Mouse (Mus musculus) limb, embryonic 15.5 days (tissue): Measurements from ENCODE around the gene Phyhd1. TPM values are rescaled to one million over a fixed set of nuclear protein-coding genes. Genes with fewer than 3 reads are reported as not detected.

Source experiments
- ATAC-seq: fragments of 200-750 bp; cut with Nextera tagmentation; 2 replicates; pipeline ENCODE4 v1.8.0; 2017; ENCODE audit warnings: low read depth, moderate TSS enrichment; ENCODE audit not compliant: insufficient number of reproducible peaks, low FRiP score, low TSS enrichment
- H3K27ac ChIP-seq: fragments of 300-500 bp; sonication (generic); 2 replicates; pipeline ENCODE4 v1.5.1; 2015; ENCODE audit warnings: moderate library complexity, mild to moderate bottlenecking, inconsistent platforms
- H3K27me3 ChIP-seq: fragments of 300-500 bp; sonication (generic); 2 replicates; pipeline ENCODE4 v1.6.1; 2015; ENCODE audit warnings: inconsistent platforms
- H3K36me3 ChIP-seq: fragments of 300-500 bp; sonication (generic); 2 replicates; pipeline ENCODE4 v1.6.1; 2015; ENCODE audit warnings: inconsistent platforms
- H3K4me1 ChIP-seq: fragments of 300-500 bp; sonication (generic); 2 replicates; pipeline ENCODE4 v1.6.1; 2015; ENCODE audit warnings: inconsistent platforms
- H3K4me2 ChIP-seq: fragments of 300-500 bp; sonication (generic); 2 replicates; pipeline ENCODE4 v1.6.1; 2015; ENCODE audit warnings: mild to moderate bottlenecking, inconsistent platforms
- H3K4me3 ChIP-seq: fragments of 300-500 bp; sonication (generic); 2 replicates; pipeline ENCODE4 v1.5.1; 2015; ENCODE audit warnings: mild to moderate bottlenecking, inconsistent platforms
- H3K9ac ChIP-seq: fragments of 300-500 bp; sonication (generic); 2 replicates; pipeline ENCODE4 v1.6.1; 2015; ENCODE audit warnings: inconsistent platforms
- H3K9me3 ChIP-seq: fragments of 300-500 bp; sonication (generic); 2 replicates; pipeline ENCODE4 v1.6.1; 2016; ENCODE audit warnings: inconsistent platforms
- WGBS: fragments of 180-500 bp; shearing (Covaris S2); methylation state at CpG from one replicate; pipeline ENCODE4 v1.1.7; 2015; 5-methylcytosine and 5-hydroxymethylcytosine counted together
- polyA plus RNA-seq: library from polyadenylated mRNA; unstranded; fragments of >200 nt; fragmentation: Nextera tagmentation; extraction: Ambion mirVana; gene quantifications from 2 replicates; pipeline ENCODE4 v1.2.1, GENCODE M21; 2015

Gene Phyhd1
- polyA plus RNA-seq, 1 experiment from 2014 or later: 5.9 TPM

GRCm38 (mm10) chr2:30299966-30300365 is 34.0 kb downstream of the Phyhd1 start:
- Histone ChIP-seq H3K27ac (no peak overlapping the region), H3K4me3 (no peak overlapping the region), H3K4me2 (no peak overlapping the region), H3K9ac (no peak overlapping the region), H3K9me3 (no peaks in the 10 kb centered on the region), H3K27me3 (no peaks in the 10 kb centered on the region), H3K4me1 (no peaks in the 10 kb centered on the region), H3K36me3 (peaks cover 70% of the 10 kb centered on the region)
- 91% methylated on average over 5 of the region's 5 CpGs for WGBS
- no peak for ATAC-seq

GRCm38 (mm10) chr2:30306087-30306486 is 40.1 kb downstream of the Phyhd1 start:
- Histone ChIP-seq H3K4me3 (no peak overlapping the region), H3K9ac (no peak overlapping the region), H3K4me1 (no peaks in the 10 kb centered on the region), H3K9me3 (no peaks in the 10 kb centered on the region), H3K27ac (no peak overlapping the region), H3K36me3 (peaks cover 98% of the 10 kb centered on the region), H3K27me3 (no peaks in the 10 kb centered on the region), H3K4me2 (no peak overlapping the region)
- ATAC-seq: no peak
- WGBS: 89% methylated on average over 7 of the region's 7 CpGs

- H3K9ac ChIP-seq: no peak overlapping the region
- H3K27me3 ChIP-seq: no peaks in the 10 kb centered on the region
- no peak overlapping the region for H3K4me3 ChIP-seq
- 92% methylated on average over 3 of the region's 3 CpGs for WGBS
- peaks cover 95% of the 10 kb centered on the region for H3K36me3 ChIP-seq
- H3K27ac ChIP-seq: no peak overlapping the region
- no peak overlapping the region for H3K4me2 ChIP-seq
- H3K4me1 ChIP-seq: no peaks in the 10 kb centered on the region
- no peak for ATAC-seq
- no peaks in the 10 kb centered on the region for H3K9me3 ChIP-seq
Measured at GRCm38 (mm10) chr2:30309351-30309750, 43.3 kb downstream of the Phyhd1 start.

GRCm38 (mm10) chr2:30311481-30311880 is 45.5 kb downstream of the Phyhd1 start:
- Histone ChIP-seq H3K27me3 (no peaks in the 10 kb centered on the region), H3K27ac (no peak overlapping the region), H3K4me3 (no peak overlapping the region), H3K9ac (no peak overlapping the region), H3K4me2 (no peak overlapping the region), H3K9me3 (no peaks in the 10 kb centered on the region), H3K4me1 (no peaks in the 10 kb centered on the region), H3K36me3 (peaks cover 96% of the 10 kb centered on the region)
- ATAC-seq: no peak
- 87% methylated on average over 2 of the region's 2 CpGs for WGBS

GRCm38 (mm10) chr2:30316136-30316535 is 50.1 kb downstream of the Phyhd1 start:
- Histone ChIP-seq H3K27me3 (no peaks in the 10 kb centered on the region), H3K4me1 (no peaks in the 10 kb centered on the region), H3K4me2 (no peak overlapping the region), H3K9me3 (no peaks in the 10 kb centered on the region), H3K4me3 (no peak overlapping the region), H3K27ac (no peak overlapping the region), H3K9ac (no peak overlapping the region), H3K36me3 (peaks cover 85% of the 10 kb centered on the region)
- ATAC-seq: no peak
- 90% methylated on average over 4 of the region's 4 CpGs for WGBS

GRCm38 (mm10) chr2:30316955-30317354 is 51.0 kb downstream of the Phyhd1 start:
- no peak for ATAC-seq
- 93% methylated on average over 5 of the region's 5 CpGs for WGBS
- Histone ChIP-seq H3K27ac (no peak overlapping the region), H3K27me3 (no peaks in the 10 kb centered on the region), H3K9ac (no peak overlapping the region), H3K4me3 (no peak overlapping the region), H3K4me1 (no peaks in the 10 kb centered on the region), H3K4me2 (no peak overlapping the region), H3K36me3 (peaks cover 86% of the 10 kb centered on the region), H3K9me3 (no peaks in the 10 kb centered on the region)

GRCm38 (mm10) chr2:30319260-30319659 is 53.3 kb downstream of the Phyhd1 start:
- Histone ChIP-seq H3K4me1 (no peaks in the 10 kb centered on the region), H3K27me3 (no peaks in the 10 kb centered on the region), H3K4me2 (no peak overlapping the region), H3K9me3 (no peaks in the 10 kb centered on the region), H3K9ac (no peak overlapping the region), H3K4me3 (no peak overlapping the region), H3K36me3 (peaks cover 86% of the 10 kb centered on the region), H3K27ac (no peak overlapping the region)
- no peak for ATAC-seq
- 88% methylated on average over 4 of the region's 4 CpGs for WGBS

- peaks cover 87% of the 10 kb centered on the region for H3K36me3 ChIP-seq
- no peak for ATAC-seq
Measured at GRCm38 (mm10) chr2:30323111-30323510, 57.1 kb downstream of the Phyhd1 start.

GRCm38 (mm10) chr2:30325296-30325695 is 59.3 kb downstream of the Phyhd1 start:
- H3K36me3 ChIP-seq: peaks cover 95% of the 10 kb centered on the region
- ATAC-seq: no peak
- WGBS: 92% methylated on average over 5 of the region's 5 CpGs

More at GRCm38 (mm10) chr2:30323111-30323510, 57.1 kb downstream of the Phyhd1 start:
- Histone ChIP-seq H3K4me3 (no peak overlapping the region), H3K9me3 (no peaks in the 10 kb centered on the region), H3K4me1 (no peaks in the 10 kb centered on the region), H3K27me3 (no peaks in the 10 kb centered on the region), H3K27ac (no peak overlapping the region), H3K9ac (no peak overlapping the region), H3K4me2 (no peak overlapping the region)
- 91% methylated on average over 7 of the region's 7 CpGs for whole genome bisulfite sequencing

GRCm38 (mm10) chr2:30327276-30327675 is 61.3 kb downstream of the Phyhd1 start:
- Histone ChIP-seq H3K9ac (no peak overlapping the region), H3K9me3 (no peaks in the 10 kb centered on the region), H3K36me3 (peaks cover 97% of the 10 kb centered on the region), H3K4me1 (no peaks in the 10 kb centered on the region), H3K4me2 (no peak overlapping the region), H3K4me3 (no peak overlapping the region), H3K27me3 (no peaks in the 10 kb centered on the region), H3K27ac (no peak overlapping the region)
- 88% methylated on average over 7 of the region's 7 CpGs for WGBS
- ATAC-seq: no peak

More at GRCm38 (mm10) chr2:30325296-30325695, 59.3 kb downstream of the Phyhd1 start:
- no peaks in the 10 kb centered on the region for H3K9me3 ChIP-seq
- H3K27ac ChIP-seq: no peak overlapping the region
- H3K4me3 ChIP-seq: no peak overlapping the region
- no peaks in the 10 kb centered on the region for H3K4me1 ChIP-seq
- H3K4me2 ChIP-seq: no peak overlapping the region
- no peaks in the 10 kb centered on the region for H3K27me3 ChIP-seq
- H3K9ac ChIP-seq: no peak overlapping the region

- H3K27ac ChIP-seq: no peak overlapping the region
- H3K9ac ChIP-seq: no peak overlapping the region
- peaks cover 97% of the 10 kb centered on the region for H3K36me3 ChIP-seq
- H3K4me2 ChIP-seq: no peak overlapping the region
- no peaks in the 10 kb centered on the region for H3K27me3 ChIP-seq
- H3K4me1 ChIP-seq: no peaks in the 10 kb centered on the region
- 87% methylated on average over 3 of the region's 3 CpGs for WGBS
- H3K4me3 ChIP-seq: no peak overlapping the region
- no peaks in the 10 kb centered on the region for H3K9me3 ChIP-seq
- no peak for ATAC-seq
Measured at GRCm38 (mm10) chr2:30328791-30329190, 62.8 kb downstream of the Phyhd1 start.
